Mouse (Mus musculus): ENCODE measurements around the gene Ran. TPM values are rescaled to one million over a fixed set of nuclear protein-coding genes. Genes with fewer than 3 reads are reported as not detected.
A peak's percentile ranks its signal among the peaks of the same experiment; 100 is the strongest.

Gene Ran
- polyA plus RNA-seq, 2 experiments = 266 to 476 TPM

DNA sequence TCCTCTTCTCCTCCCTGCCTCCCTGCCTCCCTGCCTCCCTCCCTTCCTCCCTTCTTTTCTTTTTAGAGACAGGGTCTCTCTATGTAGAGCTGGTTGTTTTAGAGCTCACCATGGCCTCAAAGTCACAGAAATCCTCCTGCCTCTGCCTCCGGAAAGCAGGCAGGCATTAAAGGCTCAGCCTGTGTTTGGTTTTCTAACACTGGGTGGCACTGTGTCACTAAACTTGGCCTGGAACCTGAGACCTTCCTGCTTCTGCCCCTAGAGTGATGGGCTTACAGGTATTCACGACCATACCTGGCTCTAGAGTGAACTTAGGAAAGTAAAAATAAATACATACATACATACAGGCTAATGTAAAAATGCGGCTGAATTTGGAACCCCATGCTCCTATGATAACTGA lies 32.0 kb downstream of the Ran start:
- no peak for ATAC-seq (ENCODE audit: low FRiP score, low read depth)
- Histone ChIP-seq H3K27me3 (ENCODE audit: control insufficient read depth, insufficient read depth, low read length) (no peaks in the 10 kb centered on the region), H3K9me3 (ENCODE audit: control insufficient read depth, low read length) (no peaks in the 10 kb centered on the region), H3K36me3 (ENCODE audit: control insufficient read depth, insufficient read depth, low read length) (no peaks in the 10 kb centered on the region), H3K27ac (replicated peaks; ENCODE audit: low read depth, low read length) (no peak overlapping the region), H3K4me2 (replicated peaks; ENCODE audit: low read depth, low read length, severe bottlenecking) (no peak overlapping the region), H3K4me1 (ENCODE audit: control insufficient read depth, insufficient read depth, low read length) (no peaks in the 10 kb centered on the region), H3K9ac (ENCODE audit: low read depth, low read length, severe bottlenecking) (no peak overlapping the region), H3K4me3 (replicated peaks; ENCODE audit: low read length) (no peak overlapping the region)
- no peak for TF ChIP-seq POLR2A (IDR thresholded peaks at IDR 0.05; ENCODE audit: borderline replicate concordance, extremely low read depth, insufficient read depth, insufficient read length)
- no peak for DNase-seq (ENCODE audit: low spot score)
- WGBS = 82% methylated on average over 3 of the region's 3 CpGs

GRCm38 (mm10) chr5:129052636-129053355 lies 32.9 kb downstream of the Ran start:
- Histone ChIP-seq H3K27ac (replicated peaks; ENCODE audit: low read depth, low read length) (no peak overlapping the region), H3K4me3 (replicated peaks; ENCODE audit: low read length) (no peak overlapping the region), H3K36me3 (ENCODE audit: control insufficient read depth, insufficient read depth, low read length) (no peaks in the 10 kb centered on the region), H3K4me2 (replicated peaks; ENCODE audit: low read depth, low read length, severe bottlenecking) (no peak overlapping the region), H3K9ac (ENCODE audit: low read depth, low read length, severe bottlenecking) (no peak overlapping the region), H3K4me1 (ENCODE audit: control insufficient read depth, insufficient read depth, low read length) (no peaks in the 10 kb centered on the region), H3K27me3 (ENCODE audit: control insufficient read depth, insufficient read depth, low read length) (no peaks in the 10 kb centered on the region), H3K9me3 (ENCODE audit: control insufficient read depth, low read length) (no peaks in the 10 kb centered on the region)
- no peak for TF ChIP-seq POLR2A (IDR thresholded peaks at IDR 0.05; ENCODE audit: borderline replicate concordance, extremely low read depth, insufficient read depth, insufficient read length)
- ATAC-seq (ENCODE audit: low FRiP score, low read depth) (no peak), DNase-seq (ENCODE audit: low spot score) (no peak)
- WGBS = 40% methylated on average over 20 of the region's 20 CpGs

DNA sequence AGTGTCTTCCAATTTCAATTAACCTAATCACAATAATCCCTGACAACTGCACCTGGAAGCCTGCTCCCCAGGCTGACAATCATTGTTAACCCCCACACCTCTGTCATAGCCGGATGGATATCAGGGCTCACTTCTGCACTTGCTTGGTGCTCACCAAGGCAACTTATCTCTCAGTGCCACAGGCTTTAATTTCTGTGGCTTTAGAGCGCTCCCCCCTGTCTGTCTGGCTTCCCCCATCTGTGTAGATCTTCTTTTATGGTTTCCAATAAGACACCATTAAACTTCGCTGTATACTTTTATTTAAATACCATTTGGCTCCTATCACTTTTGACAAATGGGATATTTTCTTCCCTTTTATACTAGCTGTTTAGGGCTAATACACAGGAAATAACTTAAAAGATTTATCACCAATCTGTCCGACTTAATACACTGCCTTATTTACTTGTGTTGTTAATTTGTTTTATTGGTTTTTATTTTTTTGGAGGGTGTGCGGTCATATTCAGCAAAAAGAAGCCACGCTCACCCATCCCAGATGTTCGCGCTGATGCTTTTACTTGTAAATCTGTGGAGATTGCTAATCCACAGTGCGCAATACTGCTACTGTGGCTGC lies 34.9 kb downstream of the Ran start:
- no peaks in the 10 kb centered on the region for H3K36me3 ChIP-seq (ENCODE audit: control insufficient read depth, insufficient read depth, low read length)
- no peak overlapping the region for H3K4me3 ChIP-seq (replicated peaks; ENCODE audit: low read length)
- no peaks in the 10 kb centered on the region for H3K4me1 ChIP-seq (ENCODE audit: control insufficient read depth, insufficient read depth, low read length)
- no peak overlapping the region for H3K27ac ChIP-seq (replicated peaks; ENCODE audit: low read depth, low read length)
- no peak overlapping the region for H3K9ac ChIP-seq (ENCODE audit: low read depth, low read length, severe bottlenecking)
- no peak for TF ChIP-seq POLR2A (IDR thresholded peaks at IDR 0.05; ENCODE audit: borderline replicate concordance, extremely low read depth, insufficient read depth, insufficient read length)
- 67% methylated on average over 9 of the region's 9 CpGs for WGBS
- no peak for DNase-seq (ENCODE audit: low spot score)
- ATAC-seq (ENCODE audit: low FRiP score, low read depth) = no peak
- H3K4me2 ChIP-seq (replicated peaks; ENCODE audit: low read depth, low read length, severe bottlenecking) = no peak overlapping the region
- H3K27me3 ChIP-seq (ENCODE audit: control insufficient read depth, insufficient read depth, low read length) = no peaks in the 10 kb centered on the region
- no peaks in the 10 kb centered on the region for H3K9me3 ChIP-seq (ENCODE audit: control insufficient read depth, low read length)

- 86% methylated on average over 3 of the region's 3 CpGs for WGBS
- H3K9ac ChIP-seq (ENCODE audit: low read depth, low read length, severe bottlenecking) = no peak overlapping the region
- no peaks in the 10 kb centered on the region for H3K36me3 ChIP-seq (ENCODE audit: control insufficient read depth, insufficient read depth, low read length)
- no peaks in the 10 kb centered on the region for H3K9me3 ChIP-seq (ENCODE audit: control insufficient read depth, low read length)
- no peak overlapping the region for H3K4me2 ChIP-seq (replicated peaks; ENCODE audit: low read depth, low read length, severe bottlenecking)
- no peak for ATAC-seq (ENCODE audit: low FRiP score, low read depth)
- TF ChIP-seq POLR2A (IDR thresholded peaks at IDR 0.05; ENCODE audit: borderline replicate concordance, extremely low read depth, insufficient read depth, insufficient read length) = no peak
- H3K4me1 ChIP-seq (ENCODE audit: control insufficient read depth, insufficient read depth, low read length) = no peaks in the 10 kb centered on the region
- no peak for DNase-seq (ENCODE audit: low spot score)
- no peaks in the 10 kb centered on the region for H3K27me3 ChIP-seq (ENCODE audit: control insufficient read depth, insufficient read depth, low read length)
- no peak overlapping the region for H3K4me3 ChIP-seq (replicated peaks; ENCODE audit: low read length)
- H3K27ac ChIP-seq (replicated peaks; ENCODE audit: low read depth, low read length) = no peak overlapping the region
Observed at GRCm38 (mm10) chr5:129059116-129059515, 39.2 kb downstream of the Ran start.

GRCm38 (mm10) chr5:129061579-129061978 lies 41.7 kb downstream of the Ran start:
- no peak overlapping the region for H3K4me2 ChIP-seq (replicated peaks; ENCODE audit: low read depth, low read length, severe bottlenecking)
- DNase-seq (ENCODE audit: low spot score) (peak; percentile 70), ATAC-seq (ENCODE audit: low FRiP score, low read depth) (peak; percentile 66; the same call in 1 of the 2 replicates)
- H3K4me3 ChIP-seq (replicated peaks; ENCODE audit: low read length) = no peak overlapping the region
- no peaks in the 10 kb centered on the region for H3K36me3 ChIP-seq (ENCODE audit: control insufficient read depth, insufficient read depth, low read length)
- no peak overlapping the region for H3K27ac ChIP-seq (replicated peaks; ENCODE audit: low read depth, low read length)
- H3K4me1 ChIP-seq (ENCODE audit: control insufficient read depth, insufficient read depth, low read length) = no peaks in the 10 kb centered on the region
- H3K27me3 ChIP-seq (ENCODE audit: control insufficient read depth, insufficient read depth, low read length) = no peaks in the 10 kb centered on the region
- H3K9me3 ChIP-seq (ENCODE audit: control insufficient read depth, low read length) = no peaks in the 10 kb centered on the region
- 21% methylated on average over 13 of the region's 13 CpGs for WGBS
- no peak for TF ChIP-seq POLR2A (IDR thresholded peaks at IDR 0.05; ENCODE audit: borderline replicate concordance, extremely low read depth, insufficient read depth, insufficient read length)
- H3K9ac ChIP-seq (ENCODE audit: low read depth, low read length, severe bottlenecking) = no peak overlapping the region
